Mouse (Mus musculus) forebrain, embryonic 15.5 days (tissue): ENCODE data around the gene 2810459M11Rik. TPM values are rescaled to one million over a fixed set of nuclear protein-coding genes. Genes with fewer than 3 reads are reported as not detected.

Experiments used
- ATAC-seq: fragments of 200-750 bp; cut with Nextera tagmentation; replicated peaks from 2 replicates; pipeline ENCODE4 v1.8.0; 2017; ENCODE audit warnings: mild to moderate bottlenecking, moderate TSS enrichment, moderate library complexity
- H3K27ac ChIP-seq: fragments of 300-500 bp; sonication (generic); replicated peaks from 2 replicates; pipeline ENCODE4 v1.5.1; 2015; ENCODE audit warnings: mild to moderate bottlenecking, inconsistent platforms
- H3K27me3 ChIP-seq: fragments of 300-500 bp; sonication (generic); 2 replicates; pipeline ENCODE4 v1.6.1; 2015; ENCODE audit warnings: inconsistent platforms
- H3K36me3 ChIP-seq: fragments of 300-500 bp; sonication (generic); 2 replicates; pipeline ENCODE4 v1.6.1; 2015; ENCODE audit warnings: mild to moderate bottlenecking, inconsistent platforms
- H3K4me1 ChIP-seq: fragments of 300-500 bp; sonication (generic); 2 replicates; pipeline ENCODE4 v1.6.1; 2015; ENCODE audit warnings: inconsistent platforms
- H3K4me2 ChIP-seq: fragments of 300-500 bp; sonication (generic); replicated peaks from 2 replicates; pipeline ENCODE4 v1.6.1; 2015; ENCODE audit warnings: mild to moderate bottlenecking, inconsistent platforms
- H3K4me3 ChIP-seq: fragments of 300-500 bp; sonication (generic); 2 replicates; pipeline ENCODE4 v1.5.1; 2015; ENCODE audit warnings: mild to moderate bottlenecking, inconsistent platforms
- H3K9ac ChIP-seq: fragments of 300-500 bp; sonication (generic); replicated peaks from 2 replicates; pipeline ENCODE4 v1.6.1; 2015; ENCODE audit warnings: mild to moderate bottlenecking, inconsistent platforms
- H3K9me3 ChIP-seq: fragments of 300-500 bp; sonication (generic); 2 replicates; pipeline ENCODE4 v1.6.1; 2016; ENCODE audit warnings: inconsistent platforms
- WGBS: fragments of 180-500 bp; shearing (Covaris S2); methylation state at CpG from one replicate; pipeline ENCODE4 v1.1.7; 2015; ENCODE audit warnings: mixed read lengths; 5-methylcytosine and 5-hydroxymethylcytosine counted together
- polyA plus RNA-seq: library from polyadenylated mRNA; unstranded; fragments of >200 nt; fragmentation: Nextera tagmentation; extraction: Ambion mirVana; gene quantifications from 2 replicates; pipeline ENCODE4 v1.2.1, GENCODE M21; 2015

2810459M11Rik gene
- polyA plus RNA-seq, 1 experiment from 2014 or later, result 10.5 TPM

GRCm38 (mm10) chr1:86058856-86059769 is 13.4 kb downstream of the 2810459M11Rik start:
- WGBS, result 11% methylated on average over 21 of the region's 21 CpGs

GRCm38 (mm10) chr1:86062523-86062922 is 16.9 kb downstream of the 2810459M11Rik start:
- no peaks in the 10 kb centered on the region for H3K27me3 ChIP-seq
- H3K36me3 ChIP-seq, result peaks cover 4% of the 10 kb centered on the region
- 87% methylated on average over 6 of the region's 6 CpGs for WGBS
- no peaks in the 10 kb centered on the region for H3K9me3 ChIP-seq
- H3K4me3 ChIP-seq, result no peak overlapping the region
- ATAC-seq, result no peak
- H3K4me2 ChIP-seq, result no peak overlapping the region
- no peak overlapping the region for H3K9ac ChIP-seq
- no peak overlapping the region for H3K27ac ChIP-seq
- peaks cover 22% of the 10 kb centered on the region for H3K4me1 ChIP-seq

More at GRCm38 (mm10) chr1:86058856-86059769, 13.4 kb downstream of the 2810459M11Rik start:
- Histone ChIP-seq H3K4me1 (peaks cover 8% of the 10 kb centered on the region), H3K4me2 (peak overlapping the region; percentile 44), H3K27ac (peak overlapping the region; percentile 49; the same call in 1 of the 2 replicates), H3K4me3 (peak overlapping the region; percentile 37), H3K9ac (peak overlapping the region; percentile 36), H3K9me3 (no peaks in the 10 kb centered on the region), H3K27me3 (no peaks in the 10 kb centered on the region), H3K36me3 (no peaks in the 10 kb centered on the region)
- ATAC-seq, result peak; percentile 76

- WGBS, result under 1% methylated on average over 47 of the region's 47 CpGs
Observed at GRCm38 (mm10) chr1:86064271-86064991, 18.8 kb downstream of the 2810459M11Rik start, which contains the start of gene Psmd1. Gene Psmd1, plus strand, starts transcription at chr1:86064387.

DNA sequence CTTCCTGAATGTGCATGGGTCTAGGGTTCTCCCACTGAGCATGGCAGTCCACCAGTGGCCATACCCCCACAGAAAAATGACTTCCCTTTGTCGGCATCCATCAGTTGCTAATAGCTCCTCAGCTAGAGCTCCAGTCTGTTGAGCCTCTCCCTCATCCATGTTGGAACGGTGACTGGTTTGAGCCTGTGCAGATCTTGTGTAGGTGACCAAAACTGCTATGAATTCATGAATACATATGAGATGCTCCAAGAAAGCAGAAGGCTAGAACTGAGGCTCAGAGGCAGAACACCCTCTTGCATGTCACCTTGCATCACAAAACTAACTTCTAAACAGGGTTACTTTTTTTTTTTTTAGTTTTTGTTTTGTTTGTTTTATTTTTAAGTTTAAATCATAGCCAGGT is 30.9 kb downstream of the 2810459M11Rik start:
- 93% methylated on average over 2 of the region's 2 CpGs for WGBS
- no peak for ATAC-seq
- no peaks in the 10 kb centered on the region for H3K27me3 ChIP-seq
- no peak overlapping the region for H3K27ac ChIP-seq
- H3K4me3 ChIP-seq, result no peak overlapping the region
- no peak overlapping the region for H3K9ac ChIP-seq
- H3K9me3 ChIP-seq, result no peaks in the 10 kb centered on the region
- H3K4me1 ChIP-seq, result no peaks in the 10 kb centered on the region
- peaks cover 74% of the 10 kb centered on the region for H3K36me3 ChIP-seq
- no peak overlapping the region for H3K4me2 ChIP-seq

More at GRCm38 (mm10) chr1:86064271-86064991, 18.8 kb downstream of the 2810459M11Rik start, which contains the start of gene Psmd1:
- H3K4me3 ChIP-seq, result peak within 1 kb of the TSS; percentile 92
- H3K36me3 ChIP-seq, result peaks cover 4% of the 10 kb centered on the region
- peak within 1 kb of the TSS; percentile 93 for H3K9ac ChIP-seq
- H3K4me2 ChIP-seq, result peak within 1 kb of the TSS; percentile 85
- H3K27ac ChIP-seq, result peak within 1 kb of the TSS; percentile 74
- no peaks in the 10 kb centered on the region for H3K27me3 ChIP-seq
- no peaks in the 10 kb centered on the region for H3K9me3 ChIP-seq
- peak; percentile 94 for ATAC-seq
- H3K4me1 ChIP-seq, result peaks cover 18% of the 10 kb centered on the region

DNA sequence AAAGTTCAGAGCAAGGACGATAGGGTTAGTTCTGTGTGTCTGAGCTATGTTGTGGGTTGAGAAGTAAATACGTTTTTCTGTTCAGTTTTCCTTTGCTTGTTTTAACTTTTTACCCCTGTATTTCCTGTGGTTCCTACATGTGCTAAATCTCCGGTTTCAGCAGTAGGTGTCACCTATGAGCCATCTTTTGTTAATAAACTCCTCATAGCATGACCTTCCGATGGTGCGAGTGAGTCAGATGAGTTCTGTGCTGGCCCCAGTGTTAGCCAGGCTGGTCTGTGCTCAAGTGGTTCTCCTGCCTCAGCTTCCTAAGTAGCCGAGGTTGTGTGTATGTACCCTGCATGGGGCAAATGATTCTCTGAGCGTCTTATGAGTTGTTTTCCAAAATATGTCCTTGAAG is 48.8 kb downstream of the 2810459M11Rik start:
- Histone ChIP-seq H3K9ac (no peak overlapping the region), H3K9me3 (no peaks in the 10 kb centered on the region), H3K36me3 (peaks cover 64% of the 10 kb centered on the region), H3K4me1 (no peaks in the 10 kb centered on the region), H3K27ac (no peak overlapping the region), H3K4me2 (no peak overlapping the region), H3K4me3 (no peak overlapping the region), H3K27me3 (no peaks in the 10 kb centered on the region)
- ATAC-seq, result no peak
- 90% methylated on average over 7 of the region's 7 CpGs for WGBS

DNA sequence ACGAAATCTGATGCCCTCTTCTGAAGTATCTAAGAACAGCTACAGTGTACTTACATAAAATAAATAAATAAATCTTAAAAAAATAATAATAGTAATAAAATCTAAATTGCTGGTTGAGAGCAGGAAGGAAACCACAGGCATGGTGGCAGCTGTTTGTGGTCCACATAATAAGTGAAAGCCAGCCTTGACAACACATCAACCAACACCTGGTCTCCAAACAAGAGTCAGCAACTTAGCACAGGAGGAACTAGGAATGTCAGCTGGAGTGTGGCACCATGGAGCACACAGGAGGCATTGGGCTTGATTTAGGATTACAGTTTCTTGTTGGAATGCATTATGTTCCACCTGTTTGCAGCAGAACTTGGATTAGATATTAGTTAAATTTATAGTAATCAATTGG is 59.4 kb downstream of the 2810459M11Rik start:
- H3K4me2 ChIP-seq, result no peak overlapping the region
- H3K27ac ChIP-seq, result no peak overlapping the region
- H3K4me3 ChIP-seq, result no peak overlapping the region
- H3K27me3 ChIP-seq, result no peaks in the 10 kb centered on the region
- no peaks in the 10 kb centered on the region for H3K4me1 ChIP-seq
- 100% methylated on average over 1 of the region's 1 CpGs for WGBS
- peaks cover 10% of the 10 kb centered on the region; the same call in 1 of the 2 replicates for H3K36me3 ChIP-seq
- no peaks in the 10 kb centered on the region for H3K9me3 ChIP-seq
- no peak overlapping the region for H3K9ac ChIP-seq
- ATAC-seq, result no peak

Other genes with a start within 250 kb of the 2810459M11Rik start
- 148 and 160 TPM in 2 replicates for gene Itm2c, start 151.6 kb upstream of the 2810459M11Rik start, polyA plus RNA-seq
- gene 4933407L21Rik, start 117.4 kb upstream of the 2810459M11Rik start, polyA plus RNA-seq, result 4.4 and 4.6 TPM in 2 replicates
- gene Gpr55, start 84.9 kb upstream of the 2810459M11Rik start, polyA plus RNA-seq, result 0.15 and 0.17 TPM in 2 replicates
- gene Spata3, start 29.0 kb upstream of the 2810459M11Rik start, polyA plus RNA-seq, result 0.23 and 0.66 TPM in 2 replicates
- 175 and 182 TPM in 2 replicates for gene Psmd1, start 18.5 kb downstream of the 2810459M11Rik start, polyA plus RNA-seq
- 0.25 and 0.40 TPM in 2 replicates for gene Htr2b, start 66.1 kb downstream of the 2810459M11Rik start, polyA plus RNA-seq
- 0.32 TPM in 1 of 2 replicates, not detected in the other for gene Gm21972, start 87.8 kb downstream of the 2810459M11Rik start, polyA plus RNA-seq
- 34.6 and 35.1 TPM in 2 replicates for gene Armc9, start 108.9 kb downstream of the 2810459M11Rik start, polyA plus RNA-seq